Mouse (Mus musculus) WW6 (cell line): ENCODE data around the gene Slc16a10.

Source experiments
- DNase-seq: peaks from one replicate; pipeline ENCODE4 v3.0.0-alpha.2; 2013; ENCODE audit warnings: low read depth, low spot score

The Slc16a10 gene

GRCm38 (mm10) chr10:40149584-40150145 is 7.6 kb upstream of the Slc16a10 start:
- no peak for DNase-seq

GRCm38 (mm10) chr10:40147325-40148059 is 5.4 kb upstream of the Slc16a10 start:
- no peak for DNase-seq

GRCm38 (mm10) chr10:40146451-40146850 is 4.4 kb upstream of the Slc16a10 start:
- no peak for DNase-seq

- DNase-seq, result no peak
Observed at GRCm38 (mm10) chr10:40144815-40145214, 2.8 kb upstream of the Slc16a10 start.

- peak; percentile 22 for DNase-seq
Observed at GRCm38 (mm10) chr10:40141016-40141851, 824 bp downstream of the Slc16a10 start.

GRCm38 (mm10) chr10:40139646-40140045 is 2.4 kb downstream of the Slc16a10 start:
- DNase-seq, result no peak

GRCm38 (mm10) chr10:40135807-40136778 is 6.0 kb downstream of the Slc16a10 start:
- no peak for DNase-seq

GRCm38 (mm10) chr10:40134906-40135305 is 7.2 kb downstream of the Slc16a10 start:
- no peak for DNase-seq

GRCm38 (mm10) chr10:40133636-40134035 is 8.4 kb downstream of the Slc16a10 start:
- DNase-seq, result no peak

- no peak for DNase-seq
Observed at GRCm38 (mm10) chr10:40131690-40132418, 10.2 kb downstream of the Slc16a10 start.

- DNase-seq, result no peak
Observed at GRCm38 (mm10) chr10:40130126-40130525, 11.9 kb downstream of the Slc16a10 start.

- no peak for DNase-seq
Observed at GRCm38 (mm10) chr10:40129134-40129533, 12.9 kb downstream of the Slc16a10 start.

GRCm38 (mm10) chr10:40128497-40128896 is 13.6 kb downstream of the Slc16a10 start:
- no peak for DNase-seq

- DNase-seq, result no peak
Observed at GRCm38 (mm10) chr10:40125200-40125599, 16.9 kb downstream of the Slc16a10 start.

GRCm38 (mm10) chr10:40124570-40124969 is 17.5 kb downstream of the Slc16a10 start:
- DNase-seq, result no peak

GRCm38 (mm10) chr10:40124096-40124495 is 18.0 kb downstream of the Slc16a10 start:
- no peak for DNase-seq

- DNase-seq, result no peak
Observed at GRCm38 (mm10) chr10:40119466-40119865, 22.6 kb downstream of the Slc16a10 start.

- DNase-seq, result no peak
Observed at GRCm38 (mm10) chr10:40118743-40119387, 23.2 kb downstream of the Slc16a10 start.

GRCm38 (mm10) chr10:40113517-40114085 is 28.5 kb downstream of the Slc16a10 start:
- no peak for DNase-seq

- no peak for DNase-seq
Observed at GRCm38 (mm10) chr10:40112256-40112655, 29.8 kb downstream of the Slc16a10 start.
